Mouse (Mus musculus): ENCODE measurements at regions not wholly inside any gene's neighbourhood (a gene's known extent, or its start where the extent isn't known, plus 50 kb on each side); places are given as distances from the start of the nearest gene placed in this dataset.

DNA sequence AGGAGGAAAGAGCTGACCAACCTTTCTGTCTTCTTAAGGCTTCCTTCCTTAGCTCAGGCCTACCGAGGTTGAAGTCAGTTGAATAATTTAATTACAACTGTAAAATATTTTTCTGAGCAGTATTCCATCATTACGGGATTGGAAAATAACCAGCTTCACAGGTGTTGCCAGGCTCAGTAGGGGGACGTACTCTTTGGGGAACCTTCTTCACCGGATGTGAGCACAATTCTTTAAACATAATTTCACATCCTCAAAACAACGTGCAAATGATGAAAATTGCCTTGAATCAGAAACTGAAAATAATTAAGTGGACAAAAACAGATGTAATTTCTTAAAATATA, 515.9 kb downstream of the Tns3 start:
- no peaks in the 10 kb centered on the region for H3K27me3 ChIP-seq (ENCODE audit: control insufficient read depth, insufficient read depth, low read length)
- no peak for TF ChIP-seq EP300 (optimal IDR thresholded peaks at IDR 0.05)
- TF ChIP-seq CTCF (IDR thresholded peaks at IDR 0.05; ENCODE audit: low read depth): no peak
- H3K4me2 ChIP-seq (replicated peaks; ENCODE audit: low read depth): no peak overlapping the region
- H3K9me3 ChIP-seq (ENCODE audit: control insufficient read depth, low read length): no peaks in the 10 kb centered on the region
- ATAC-seq (ENCODE audit: low FRiP score, low TSS enrichment) (no peak), DNase-seq (ENCODE audit: low spot score) (no peak)
- no peak overlapping the region for H3K9ac ChIP-seq (ENCODE audit: low read length)
- no peak overlapping the region for H3K4me3 ChIP-seq (ENCODE audit: low read depth, low read length)
- 83% methylated on average over 5 of the region's 5 CpGs for WGBS
- H3K4me1 ChIP-seq (replicated peaks; ENCODE audit: control insufficient read depth, insufficient read depth): no peaks in the 10 kb centered on the region
- no peak overlapping the region for H3K27ac ChIP-seq (replicated peaks)
- no peaks in the 10 kb centered on the region for H3K36me3 ChIP-seq (ENCODE audit: control insufficient read depth, insufficient read depth, low read length)

DNA sequence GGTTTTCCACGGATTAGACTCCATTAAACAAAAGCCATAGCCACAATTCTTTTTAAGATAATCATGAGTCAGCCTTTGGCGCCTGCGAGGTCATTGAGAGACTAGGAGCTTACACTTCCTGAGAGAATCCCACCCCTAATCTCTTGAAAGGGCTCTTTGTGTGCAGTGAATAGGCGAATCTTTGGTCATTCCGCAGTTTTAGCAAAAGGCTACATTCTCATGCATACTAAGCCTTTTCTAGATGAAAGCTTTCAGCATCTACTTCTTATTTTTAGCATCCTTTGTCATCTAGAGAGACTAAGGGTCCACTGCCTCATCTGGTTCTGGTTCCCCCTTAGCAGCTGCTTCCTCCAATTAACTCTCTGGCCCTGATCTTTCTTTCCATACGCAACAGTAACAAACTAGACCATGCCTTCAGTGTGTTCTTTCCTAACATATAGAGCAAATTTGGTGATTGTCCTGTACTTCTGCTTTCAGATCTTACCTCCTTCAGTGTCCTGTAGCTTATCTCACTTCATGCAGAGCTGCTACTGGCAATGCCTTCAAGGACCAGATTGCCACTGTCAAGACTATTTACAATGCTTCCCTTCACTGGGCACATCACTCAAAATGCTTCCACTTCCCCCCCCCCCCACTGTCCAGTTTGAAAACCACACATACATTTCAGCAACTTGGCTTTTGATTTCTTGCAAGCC, 516.4 kb downstream of the Tns3 start:
- 57% methylated on average over 6 of the region's 6 CpGs for WGBS
- Histone ChIP-seq H3K36me3 (ENCODE audit: control insufficient read depth, insufficient read depth, low read length) (no peaks in the 10 kb centered on the region), H3K9me3 (ENCODE audit: control insufficient read depth, low read length) (no peaks in the 10 kb centered on the region), H3K4me3 (ENCODE audit: low read depth, low read length) (no peak overlapping the region), H3K4me1 (replicated peaks; ENCODE audit: control insufficient read depth, insufficient read depth) (no peaks in the 10 kb centered on the region), H3K4me2 (replicated peaks; ENCODE audit: low read depth) (no peak overlapping the region), H3K27ac (replicated peaks) (no peak overlapping the region), H3K9ac (ENCODE audit: low read length) (no peak overlapping the region), H3K27me3 (ENCODE audit: control insufficient read depth, insufficient read depth, low read length) (no peaks in the 10 kb centered on the region)
- ATAC-seq (ENCODE audit: low FRiP score, low TSS enrichment): no peak
- DNase-seq (ENCODE audit: low spot score): no peak
- TF ChIP-seq CTCF (IDR thresholded peaks at IDR 0.05; ENCODE audit: low read depth) (no peak), EP300 (optimal IDR thresholded peaks at IDR 0.05) (no peak)

DNA sequence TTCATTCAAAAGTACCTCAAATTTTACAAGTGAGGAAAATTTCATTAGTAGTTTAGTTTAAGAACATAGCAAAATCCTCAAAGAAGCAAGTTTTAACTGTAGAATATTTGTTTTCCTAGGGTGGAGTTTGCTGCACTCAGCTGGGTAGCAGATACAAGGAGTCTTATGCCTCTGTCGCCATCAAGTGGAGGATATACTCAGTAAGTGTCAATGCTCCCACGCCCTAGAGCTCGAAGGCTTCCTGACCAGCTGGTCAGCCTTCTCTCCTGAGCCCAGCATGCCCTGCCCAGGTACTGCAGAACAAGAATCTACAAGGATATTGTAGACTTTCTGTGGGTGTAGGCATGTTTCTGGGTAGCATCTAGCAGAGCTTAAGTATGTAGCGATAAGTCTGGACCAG, 527.0 kb downstream of the Tns3 start:
- Histone ChIP-seq H3K4me1 (replicated peaks; ENCODE audit: control insufficient read depth, insufficient read depth) (no peaks in the 10 kb centered on the region), H3K27ac (replicated peaks) (no peak overlapping the region), H3K9ac (ENCODE audit: low read length) (no peak overlapping the region), H3K4me3 (ENCODE audit: low read depth, low read length) (no peak overlapping the region), H3K27me3 (ENCODE audit: control insufficient read depth, insufficient read depth, low read length) (no peaks in the 10 kb centered on the region), H3K9me3 (ENCODE audit: control insufficient read depth, low read length) (no peaks in the 10 kb centered on the region), H3K36me3 (ENCODE audit: control insufficient read depth, insufficient read depth, low read length) (no peaks in the 10 kb centered on the region), H3K4me2 (replicated peaks; ENCODE audit: low read depth) (no peak overlapping the region)
- DNase-seq (ENCODE audit: low spot score): peak; percentile 34
- peak; percentile 60; the same call in 1 of the 2 replicates for ATAC-seq (ENCODE audit: low FRiP score, low TSS enrichment)
- TF ChIP-seq EP300 (optimal IDR thresholded peaks at IDR 0.05) (no peak), CTCF (IDR thresholded peaks at IDR 0.05; ENCODE audit: low read depth) (peak; percentile 76)
- WGBS: 38% methylated on average over 4 of the region's 4 CpGs

DNA sequence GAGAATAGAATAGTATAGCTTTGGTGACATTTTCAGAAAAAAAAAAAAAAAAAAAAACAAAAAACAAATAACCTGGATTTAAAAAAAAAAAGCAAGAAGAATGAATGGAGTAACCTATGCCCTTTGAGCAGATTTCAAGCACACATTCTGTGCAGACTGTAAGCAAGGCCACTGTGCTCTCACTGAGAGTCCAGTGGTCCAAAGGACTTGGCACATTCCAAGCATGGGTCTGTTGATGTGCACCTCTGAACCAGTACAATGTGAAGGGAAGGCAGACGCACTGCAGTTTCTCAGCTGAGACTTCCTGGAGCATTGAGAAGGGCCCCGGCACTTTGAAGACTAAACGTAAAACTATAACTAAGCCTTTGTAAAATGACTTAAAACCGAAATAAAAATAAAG, 527.7 kb downstream of the Tns3 start:
- DNase-seq (ENCODE audit: low spot score): no peak
- TF ChIP-seq CTCF (IDR thresholded peaks at IDR 0.05; ENCODE audit: low read depth): no peak
- TF ChIP-seq EP300 (optimal IDR thresholded peaks at IDR 0.05): no peak
- no peak overlapping the region for H3K4me2 ChIP-seq (replicated peaks; ENCODE audit: low read depth)
- no peaks in the 10 kb centered on the region for H3K4me1 ChIP-seq (replicated peaks; ENCODE audit: control insufficient read depth, insufficient read depth)
- no peak for ATAC-seq (ENCODE audit: low FRiP score, low TSS enrichment)
- no peak overlapping the region for H3K9ac ChIP-seq (ENCODE audit: low read length)
- H3K27me3 ChIP-seq (ENCODE audit: control insufficient read depth, insufficient read depth, low read length): no peaks in the 10 kb centered on the region
- no peaks in the 10 kb centered on the region for H3K36me3 ChIP-seq (ENCODE audit: control insufficient read depth, insufficient read depth, low read length)
- H3K4me3 ChIP-seq (ENCODE audit: low read depth, low read length): no peak overlapping the region
- WGBS: 83% methylated on average over 4 of the region's 4 CpGs
- H3K27ac ChIP-seq (replicated peaks): no peak overlapping the region
- H3K9me3 ChIP-seq (ENCODE audit: control insufficient read depth, low read length): no peaks in the 10 kb centered on the region

DNA sequence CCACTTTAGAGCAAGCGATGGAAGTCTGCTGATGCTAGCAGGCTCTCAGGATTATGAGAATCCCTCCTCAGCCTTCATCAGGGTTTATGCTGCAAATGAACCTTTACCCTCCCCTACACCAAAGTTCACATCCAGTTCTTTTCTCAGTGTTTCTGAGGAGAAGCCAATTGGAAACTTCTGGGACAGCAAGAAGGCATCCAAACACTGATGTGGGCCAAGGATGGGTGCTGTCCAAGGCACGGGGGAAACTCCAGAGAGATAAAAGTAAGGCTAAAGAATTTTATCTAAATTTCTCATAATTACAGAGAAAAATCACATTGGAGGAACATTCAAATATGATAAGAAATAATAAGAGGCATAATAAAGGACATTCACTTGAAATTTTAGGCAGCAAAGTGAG, 555.0 kb downstream of the Tns3 start:
- Histone ChIP-seq H3K4me3 (ENCODE audit: low read depth, low read length) (no peak overlapping the region), H3K4me1 (replicated peaks; ENCODE audit: control insufficient read depth, insufficient read depth) (no peaks in the 10 kb centered on the region), H3K9me3 (ENCODE audit: control insufficient read depth, low read length) (no peaks in the 10 kb centered on the region), H3K36me3 (ENCODE audit: control insufficient read depth, insufficient read depth, low read length) (no peaks in the 10 kb centered on the region), H3K4me2 (replicated peaks; ENCODE audit: low read depth) (no peak overlapping the region), H3K27me3 (ENCODE audit: control insufficient read depth, insufficient read depth, low read length) (no peaks in the 10 kb centered on the region), H3K27ac (replicated peaks) (no peak overlapping the region), H3K9ac (ENCODE audit: low read length) (no peak overlapping the region)
- no peak for TF ChIP-seq EP300 (optimal IDR thresholded peaks at IDR 0.05)
- no peak for TF ChIP-seq CTCF (IDR thresholded peaks at IDR 0.05; ENCODE audit: low read depth)
- DNase-seq (ENCODE audit: low spot score) (no peak), ATAC-seq (ENCODE audit: low FRiP score, low TSS enrichment) (no peak)
- 80% methylated on average over 2 of the region's 2 CpGs for WGBS

DNA sequence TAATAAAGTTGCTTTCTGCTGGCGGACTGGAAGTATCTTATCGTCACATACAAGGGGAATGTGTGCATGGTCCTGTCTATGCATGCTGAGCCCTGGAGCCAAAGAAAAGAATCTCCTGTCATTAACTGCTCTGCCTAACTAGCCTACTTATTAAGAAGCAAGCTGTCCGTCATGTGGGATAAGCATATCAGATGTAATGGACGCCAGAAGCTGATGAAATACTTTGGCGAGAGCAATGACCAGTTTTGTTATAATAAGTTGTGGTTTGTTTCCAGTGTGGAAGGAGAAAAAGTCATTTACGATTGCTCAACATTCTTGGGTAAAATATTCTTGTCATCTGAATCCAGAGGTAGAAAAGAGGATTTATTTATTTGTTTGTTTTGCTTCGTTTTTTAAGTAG, 563.2 kb downstream of the Tns3 start:
- no peak overlapping the region for H3K27ac ChIP-seq (replicated peaks)
- no peaks in the 10 kb centered on the region for H3K27me3 ChIP-seq (ENCODE audit: control insufficient read depth, insufficient read depth, low read length)
- no peaks in the 10 kb centered on the region for H3K4me1 ChIP-seq (replicated peaks; ENCODE audit: control insufficient read depth, insufficient read depth)
- no peak for TF ChIP-seq EP300 (optimal IDR thresholded peaks at IDR 0.05)
- no peak for TF ChIP-seq CTCF (IDR thresholded peaks at IDR 0.05; ENCODE audit: low read depth)
- ATAC-seq (ENCODE audit: low FRiP score, low TSS enrichment) (no peak), DNase-seq (ENCODE audit: low spot score) (no peak)
- 72% methylated on average over 7 of the region's 7 CpGs for WGBS
- no peak overlapping the region for H3K4me3 ChIP-seq (ENCODE audit: low read depth, low read length)
- no peak overlapping the region for H3K9ac ChIP-seq (ENCODE audit: low read length)
- no peak overlapping the region for H3K4me2 ChIP-seq (replicated peaks; ENCODE audit: low read depth)
- H3K9me3 ChIP-seq (ENCODE audit: control insufficient read depth, low read length): no peaks in the 10 kb centered on the region
- H3K36me3 ChIP-seq (ENCODE audit: control insufficient read depth, insufficient read depth, low read length): no peaks in the 10 kb centered on the region
